Mouse (Mus musculus) mesoderm, embryonic 11.5 days (tissue): Measurements from ENCODE around the gene Mecp2.
"Not testable (repeated sequence)": the region's sequence is repeated elsewhere in the genome, so short reads cannot be mapped to it uniquely, and the experiment has no call there.

ENCODE experiments used
- DNase-seq: peaks from one replicate; pipeline ENCODE4 v3.0.0-alpha.2; 2012; ENCODE audit warnings: low read depth, low spot score

Mecp2 gene

DNA sequence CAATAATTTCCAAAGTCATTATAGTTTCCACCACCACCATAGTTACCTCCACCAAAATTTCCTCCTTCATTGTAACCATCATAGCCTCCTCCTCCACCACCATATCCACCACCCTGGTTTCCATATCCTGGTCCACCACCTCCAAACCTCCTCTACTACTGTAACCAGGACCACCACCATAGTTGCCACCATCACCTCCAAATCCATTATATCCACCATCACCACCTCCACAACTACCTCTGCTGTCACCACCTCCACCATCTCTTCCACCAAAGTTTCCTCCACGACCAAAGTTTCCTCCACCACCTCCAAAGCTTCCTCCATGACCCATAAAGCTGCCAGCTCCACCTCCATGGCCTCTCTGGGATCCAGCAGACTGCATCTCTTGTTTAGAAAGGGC lies at the start of gene Mecp2:
Gene Mecp2 (minus strand): TSS at position 101 of the 400 bp plus-strand sequence.
- DNase-seq, result not testable (repeated sequence)

DNA sequence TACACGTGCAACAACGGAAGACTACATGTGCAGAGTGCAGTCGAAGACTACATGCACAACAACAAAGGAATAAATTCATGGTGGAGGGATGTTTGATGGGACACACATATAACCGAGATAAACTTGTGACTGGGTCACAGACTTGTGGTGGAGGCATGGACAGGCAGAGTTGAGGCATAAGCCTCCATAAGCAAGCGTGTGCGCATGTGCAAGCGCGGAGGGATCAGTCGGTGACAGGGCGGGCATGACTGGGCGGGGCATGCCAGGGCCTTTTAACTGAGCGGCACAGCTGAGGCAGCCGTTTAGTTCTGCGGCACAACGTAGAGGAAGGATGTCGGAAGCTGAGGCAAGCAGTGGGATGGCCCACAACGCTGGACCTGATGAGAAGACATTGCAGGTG lies 41.8 kb upstream of the Mecp2 start, which contains the start of gene Tktl1:
Gene Tktl1 (plus strand): TSS at position 301 of the 400 bp plus-strand sequence.
- DNase-seq, result no peak

DNA sequence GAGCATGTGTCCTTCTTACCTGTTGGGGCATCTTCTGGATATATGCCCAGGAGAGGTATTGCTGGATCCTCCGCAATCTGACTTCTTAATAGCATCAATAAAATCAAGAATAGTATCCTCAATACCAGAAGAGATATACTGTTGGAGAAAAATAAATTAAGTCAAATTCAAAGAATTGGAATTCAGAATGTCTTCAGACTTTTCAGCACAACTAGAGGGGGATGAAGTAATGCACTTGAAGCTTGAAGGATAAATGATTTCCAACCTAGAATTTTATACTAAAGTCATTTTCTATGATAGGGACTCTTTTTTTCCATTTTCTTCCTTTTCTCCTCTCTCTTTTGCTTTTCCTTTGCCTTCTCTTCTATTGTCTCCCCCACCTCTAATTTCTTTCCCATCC lies 32.6 kb upstream of the Mecp2 start, which contains the start of gene Tex28:
Gene Tex28 (minus strand): TSS at position 101 of the 400 bp plus-strand sequence.
- no peak for DNase-seq

DNA sequence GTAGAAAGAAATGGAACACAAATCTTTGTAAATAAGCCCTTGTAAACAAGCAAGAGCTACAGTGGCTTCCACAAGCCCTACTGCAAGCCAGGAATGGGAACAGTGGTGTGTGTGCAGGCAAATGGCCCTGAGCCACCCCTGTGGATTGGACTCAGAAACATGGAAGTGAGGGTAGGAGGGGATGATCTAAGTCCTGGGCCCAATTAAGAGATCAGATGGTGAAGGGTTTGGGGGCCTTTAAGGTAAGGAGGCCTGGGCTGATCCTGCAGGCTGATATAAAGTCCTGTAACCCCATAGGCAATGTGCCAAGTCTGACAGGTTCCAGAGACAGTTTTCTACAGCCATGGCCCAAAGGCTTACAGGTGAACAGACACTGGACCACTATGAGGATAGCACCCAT lies 8.0 kb downstream of the Mecp2 start, which contains the start of gene Opn1mw:
Gene Opn1mw (plus strand): TSS at position 301 of the 400 bp plus-strand sequence.
- no peak for DNase-seq

DNA sequence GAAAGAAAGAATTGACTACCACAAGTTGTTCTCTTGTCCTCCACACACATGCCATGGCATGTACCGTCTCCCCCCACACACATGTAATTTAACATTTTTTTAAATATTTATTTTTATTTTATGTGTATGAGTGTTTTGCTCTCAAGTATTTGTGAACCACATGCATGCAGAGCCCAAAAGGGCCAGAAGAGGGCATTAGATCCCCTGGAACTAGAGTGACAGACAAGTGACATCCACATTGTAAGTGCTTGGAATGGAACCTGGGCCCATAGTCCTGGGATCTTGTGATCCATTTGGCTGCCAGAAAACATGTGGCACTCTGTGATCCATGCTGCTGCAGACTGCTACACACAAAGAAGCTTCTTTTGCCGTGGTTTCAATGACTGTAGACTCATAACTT lies 10.2 kb downstream of the Mecp2 start:
- DNase-seq, result no peak

DNA sequence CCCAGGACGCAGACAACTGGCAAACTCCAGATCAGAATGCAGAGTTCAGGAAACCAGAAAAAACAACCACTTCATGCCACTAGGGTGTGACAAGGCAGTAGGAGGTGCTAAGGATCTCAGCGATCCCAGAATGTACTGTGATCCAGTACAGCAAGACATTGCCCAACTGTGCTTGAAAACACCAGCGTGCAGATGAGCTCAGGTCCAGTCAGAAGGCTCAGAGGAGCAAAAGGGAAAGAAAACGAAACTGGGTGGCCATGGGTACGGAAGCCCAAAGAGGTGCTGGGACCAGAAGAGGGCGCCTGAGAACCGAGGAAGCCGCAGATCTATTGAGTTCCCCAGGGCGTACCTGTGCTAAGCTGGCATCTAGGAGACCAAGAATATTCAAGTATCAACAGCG lies 19.7 kb downstream of the Mecp2 start:
- DNase-seq, result no peak

DNA sequence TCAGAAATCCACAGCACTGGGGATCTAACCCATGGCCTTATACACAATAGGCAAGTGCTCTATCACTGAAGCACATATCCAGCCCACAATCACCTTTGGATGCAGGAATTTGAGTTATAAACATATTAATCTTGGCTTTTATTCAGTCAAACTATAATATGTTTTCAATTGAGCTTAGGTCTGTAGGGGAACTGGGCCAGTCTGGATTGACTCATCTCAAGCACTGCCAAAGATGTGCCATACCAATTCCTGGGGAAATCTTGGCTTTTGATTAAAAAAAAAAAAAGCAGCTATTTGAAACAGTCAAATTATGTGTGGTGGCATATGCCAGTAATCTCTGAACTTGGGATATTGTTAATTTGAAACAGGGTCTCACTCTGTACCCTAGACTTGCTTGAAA lies 21.1 kb downstream of the Mecp2 start:
- DNase-seq, result no peak

DNA sequence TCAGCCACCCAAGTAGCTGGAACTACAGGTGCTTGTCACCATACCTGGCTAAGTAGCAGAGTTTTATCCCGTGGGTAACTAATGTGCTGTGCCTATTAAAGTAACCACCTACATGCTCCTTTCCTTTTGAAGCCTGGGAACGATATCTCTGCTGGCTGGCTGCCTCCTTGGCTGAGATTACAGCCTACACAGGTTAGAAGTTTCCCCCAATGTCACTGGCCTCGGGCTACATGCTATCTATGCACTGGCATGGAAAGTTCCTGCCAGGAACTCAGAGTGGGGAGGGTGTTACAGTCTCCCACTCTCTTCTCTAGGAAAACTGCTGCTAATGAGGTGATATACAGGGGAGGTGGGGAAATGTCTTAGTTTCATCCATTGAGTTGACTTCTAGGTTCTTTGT lies 26.4 kb downstream of the Mecp2 start:
- no peak for DNase-seq

DNA sequence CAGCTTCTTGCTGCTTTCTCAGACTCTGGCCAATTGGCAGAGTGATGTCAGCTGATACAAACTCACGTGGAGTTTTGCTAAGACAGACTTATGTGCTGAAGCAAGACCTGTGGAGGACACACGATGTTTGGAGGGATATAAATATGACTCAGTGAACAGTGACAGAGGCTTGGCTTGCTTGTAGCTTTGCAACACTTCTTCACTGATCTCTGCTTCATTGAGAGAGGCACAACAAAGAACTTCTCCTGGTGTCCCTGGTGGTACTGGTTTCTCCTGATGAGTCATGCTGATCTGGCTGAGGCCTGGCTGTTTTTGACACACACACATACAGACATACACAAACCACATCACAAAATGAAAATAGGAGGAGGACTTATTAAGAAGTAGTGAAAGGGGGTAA lies 29.2 kb downstream of the Mecp2 start:
- no peak for DNase-seq

DNA sequence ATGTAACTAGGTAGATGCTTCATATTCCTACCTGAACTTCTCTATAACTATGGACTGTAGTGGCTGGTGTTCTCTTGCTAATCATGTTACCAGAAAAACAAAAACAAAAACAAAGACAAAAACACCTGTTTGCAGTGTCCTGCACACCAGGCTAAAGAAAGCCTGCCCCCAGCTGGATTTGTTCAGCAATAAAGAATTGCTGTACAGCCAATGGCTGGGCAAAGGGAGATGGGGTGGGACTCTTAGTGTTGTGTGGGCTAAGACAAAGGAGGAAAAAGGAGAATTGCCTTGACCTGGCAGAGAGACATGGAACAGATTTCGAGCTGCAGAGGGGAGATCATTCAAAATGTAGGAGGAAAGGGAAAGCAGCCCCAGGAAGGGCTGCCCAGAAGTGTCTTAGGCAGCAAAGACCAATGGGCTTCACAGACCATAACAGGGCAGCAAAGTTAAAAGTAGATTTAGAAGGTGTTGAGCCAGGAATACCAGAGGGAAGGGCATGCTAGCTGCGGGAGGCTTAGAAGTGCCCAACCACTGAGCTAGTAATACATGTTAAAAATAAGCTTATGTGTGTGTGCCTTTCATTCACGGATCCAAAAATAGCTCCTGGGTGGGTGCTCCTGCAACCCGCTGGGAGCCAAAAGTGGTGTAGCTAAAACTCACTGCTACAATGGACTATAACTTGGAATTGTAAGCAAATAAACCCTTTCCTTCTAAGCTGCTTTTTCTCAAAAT lies 31.5 kb downstream of the Mecp2 start:
- no peak for DNase-seq

DNA sequence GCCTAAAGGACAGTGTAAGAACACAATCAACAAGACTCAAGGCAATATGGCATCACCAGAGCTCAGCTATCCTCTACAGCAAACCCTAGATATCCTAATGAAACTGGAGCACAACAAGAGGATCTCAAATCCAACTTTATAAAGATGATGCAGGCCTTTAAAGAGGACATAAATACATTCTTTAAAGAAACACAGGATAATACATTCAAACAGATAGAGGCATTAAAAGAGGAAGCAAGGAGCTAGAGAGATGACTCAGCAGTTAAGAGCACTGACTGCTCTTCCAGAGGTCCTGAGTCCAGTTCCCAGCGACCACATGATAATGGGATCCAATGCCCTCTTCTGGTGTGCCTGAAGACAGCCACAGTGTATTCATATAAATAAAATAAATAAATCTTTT lies 40.0 kb downstream of the Mecp2 start:
- no peak for DNase-seq

DNA sequence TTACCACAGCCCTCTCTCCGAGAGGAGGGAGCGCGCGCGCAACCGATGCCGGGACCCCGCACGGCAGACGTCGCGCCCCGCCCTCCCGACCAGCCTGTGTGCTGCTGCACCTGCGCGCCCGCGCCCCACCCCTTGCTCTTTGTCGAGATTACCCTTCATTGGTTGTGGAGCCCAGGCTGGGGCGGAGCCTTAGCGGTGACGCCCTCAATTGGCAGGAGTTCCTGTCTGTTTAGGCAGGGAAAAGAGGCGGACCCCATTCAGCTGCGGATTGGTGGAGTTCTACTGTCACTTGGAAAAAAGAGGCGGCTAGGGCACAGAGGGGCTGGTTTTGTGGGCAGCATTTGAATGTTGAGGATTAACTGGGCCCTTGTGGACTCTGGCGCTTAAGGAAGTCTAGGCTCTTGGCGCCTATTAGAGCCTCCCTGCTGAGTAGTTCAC lies 49.5 kb downstream of the Mecp2 start:
- peak; percentile 96 for DNase-seq

DNA sequence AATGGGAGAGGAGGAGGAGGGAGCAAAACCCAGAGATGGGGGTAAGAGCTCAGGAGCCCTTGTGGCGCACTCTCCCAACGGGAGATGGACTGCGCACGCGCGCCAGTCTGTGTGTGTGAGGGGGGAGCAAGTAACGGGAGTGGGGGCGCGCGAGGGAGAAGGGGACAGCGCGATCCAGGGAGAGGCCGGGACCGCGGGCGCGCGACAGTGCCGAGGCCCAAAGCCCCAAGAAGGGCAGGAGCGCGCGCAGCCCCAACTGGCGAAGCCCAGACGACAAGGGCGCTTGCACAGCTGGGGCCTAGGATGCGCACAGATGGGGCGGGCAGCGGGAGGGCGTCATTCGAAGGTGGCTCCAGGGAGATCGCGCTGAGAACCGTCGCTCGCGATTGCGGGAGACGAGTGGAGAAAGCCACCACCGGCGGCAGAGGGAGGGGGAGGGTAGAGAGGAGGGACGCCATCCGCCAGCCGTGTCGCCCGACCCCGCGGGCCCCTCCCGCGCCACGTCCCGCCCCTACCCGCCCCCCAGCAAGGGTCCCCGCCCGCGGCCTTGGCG lies 50.1 kb downstream of the Mecp2 start:
- peak; percentile 88 for DNase-seq

DNA sequence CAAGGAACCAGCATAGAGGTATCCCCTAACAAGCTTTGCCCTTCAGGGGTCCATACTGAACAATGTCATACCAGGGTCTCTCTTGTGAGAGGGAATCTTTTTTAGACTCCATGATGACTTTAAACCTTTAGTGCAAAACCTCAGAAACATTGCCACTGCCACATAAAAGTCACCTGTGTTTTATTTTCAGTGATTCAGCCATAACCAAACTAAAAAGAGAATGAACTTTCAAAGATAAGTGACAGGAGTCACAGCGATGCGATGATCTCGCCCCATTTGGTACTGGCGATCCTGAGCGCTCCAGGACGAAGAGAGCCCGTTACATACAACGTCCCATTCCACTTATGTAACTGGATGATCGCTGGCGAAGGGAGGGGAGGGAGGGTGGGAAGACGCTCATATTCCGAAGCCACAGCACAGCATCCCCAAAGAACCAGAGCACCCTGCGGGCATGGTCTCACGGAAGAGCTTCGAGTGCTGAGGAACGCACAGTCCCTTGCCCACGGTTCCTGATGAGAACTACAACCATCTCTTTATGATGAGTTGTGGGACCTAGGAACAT lies 50.8 kb downstream of the Mecp2 start:
- DNase-seq, result no peak

DNA sequence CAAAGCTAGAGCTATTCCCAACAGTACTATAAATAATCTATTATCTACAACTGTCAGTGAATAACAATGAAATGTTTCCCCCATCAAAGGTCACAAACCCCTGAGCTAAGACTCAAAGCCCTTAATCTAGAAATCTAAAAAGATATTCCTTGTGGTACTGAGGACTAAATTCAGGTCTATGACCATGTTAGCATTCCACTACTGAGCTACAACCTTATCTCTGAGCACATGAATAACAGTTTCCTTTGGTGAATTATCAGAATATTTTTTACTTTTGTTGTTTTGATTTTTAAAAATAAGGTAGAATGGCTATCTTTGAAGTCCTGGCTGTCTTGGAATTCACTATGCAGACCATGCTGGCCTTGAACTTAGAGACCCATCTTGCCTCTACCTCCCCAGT lies 64.4 kb downstream of the Mecp2 start:
- DNase-seq, result no peak

DNA sequence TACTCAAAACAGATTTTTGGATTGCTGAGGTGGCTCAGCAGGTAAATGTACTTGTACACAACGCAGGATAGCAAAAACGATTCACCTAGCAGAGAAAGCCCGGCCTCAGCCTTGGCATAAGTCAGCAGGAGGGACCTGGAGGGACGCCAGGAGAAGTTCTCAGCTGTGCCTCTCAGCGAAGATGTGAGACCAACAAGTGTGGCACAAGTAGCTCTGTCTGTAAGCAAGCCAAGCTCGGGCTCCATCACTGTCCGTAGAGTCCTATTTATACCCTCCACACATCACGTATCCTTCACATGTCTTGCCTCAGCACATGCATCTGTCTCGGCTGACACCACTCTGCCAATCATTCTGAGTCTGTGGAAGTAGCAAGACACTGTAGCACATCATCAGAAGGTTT lies 67.3 kb downstream of the Mecp2 start:
- DNase-seq, result no peak

DNA sequence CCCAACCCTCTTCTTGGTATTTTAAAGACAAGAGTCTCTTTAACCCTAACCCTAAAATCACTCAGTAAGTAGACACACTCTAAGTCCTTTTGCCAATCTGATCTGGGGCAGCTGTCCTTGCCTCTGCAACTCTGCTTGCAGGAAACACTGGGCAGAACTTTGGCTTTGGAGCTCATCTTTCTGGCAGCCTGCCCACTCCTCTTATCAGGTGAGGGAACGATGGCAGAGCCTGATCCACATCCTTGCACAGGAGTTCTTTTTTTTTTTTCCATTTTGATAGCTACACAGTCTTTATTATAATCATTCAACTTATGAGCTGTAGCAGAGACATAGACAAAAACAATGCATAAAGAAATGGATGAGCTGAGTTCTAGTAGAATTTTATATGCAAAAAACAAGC lies 90.1 kb downstream of the Mecp2 start:
- DNase-seq, result no peak

DNA sequence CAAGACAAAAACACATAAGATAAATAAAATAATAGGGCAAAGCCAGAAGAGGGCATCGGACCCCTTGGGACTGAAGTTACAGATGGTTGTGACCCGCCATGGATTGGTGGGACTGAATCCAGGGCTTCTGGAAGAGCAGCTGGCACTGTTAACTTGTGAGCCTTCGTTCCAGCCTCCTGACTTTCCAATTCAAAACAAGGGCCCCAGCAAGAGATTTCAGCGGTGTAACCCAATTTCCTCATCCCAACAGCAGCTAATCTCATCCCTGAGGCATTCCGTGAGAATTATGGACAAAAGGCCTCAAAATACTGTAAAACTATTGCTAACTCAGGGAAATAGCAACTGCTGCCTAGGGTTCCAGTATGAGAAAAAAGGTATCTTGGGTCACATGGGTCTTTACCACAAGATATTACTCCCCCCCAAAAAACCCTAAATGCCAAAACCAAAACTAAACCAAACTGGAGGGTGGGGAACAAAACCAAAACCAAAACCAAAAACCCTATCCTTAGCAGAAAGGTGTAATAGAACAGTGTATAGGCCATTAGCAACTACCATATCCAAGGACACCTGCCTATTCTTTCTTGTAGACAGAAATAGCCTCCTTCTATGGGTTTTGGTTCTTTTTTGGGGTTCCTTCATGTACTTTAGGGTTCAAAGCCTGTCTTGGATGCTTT lies 97.3 kb downstream of the Mecp2 start:
- no peak for DNase-seq

DNA sequence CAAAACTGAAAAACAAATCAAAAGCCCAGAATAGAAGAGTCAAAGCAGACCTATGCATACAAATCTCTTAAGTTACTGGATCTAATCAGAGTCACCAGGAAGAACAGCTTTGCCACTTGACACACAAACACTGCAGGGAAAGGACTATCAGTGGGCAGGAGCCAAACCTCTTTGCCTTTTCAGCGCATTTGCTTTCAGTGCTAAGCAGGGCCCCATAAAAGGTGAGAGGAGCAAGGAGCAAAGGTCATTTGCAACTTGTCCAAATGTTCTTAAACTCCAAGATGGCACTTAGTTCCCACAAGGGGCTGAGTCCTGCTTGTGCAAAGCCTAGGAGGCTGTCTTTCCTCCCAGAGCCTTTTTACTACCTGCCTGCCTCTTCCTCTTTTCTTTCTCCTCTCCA lies 105.2 kb downstream of the Mecp2 start:
- no peak for DNase-seq

DNA sequence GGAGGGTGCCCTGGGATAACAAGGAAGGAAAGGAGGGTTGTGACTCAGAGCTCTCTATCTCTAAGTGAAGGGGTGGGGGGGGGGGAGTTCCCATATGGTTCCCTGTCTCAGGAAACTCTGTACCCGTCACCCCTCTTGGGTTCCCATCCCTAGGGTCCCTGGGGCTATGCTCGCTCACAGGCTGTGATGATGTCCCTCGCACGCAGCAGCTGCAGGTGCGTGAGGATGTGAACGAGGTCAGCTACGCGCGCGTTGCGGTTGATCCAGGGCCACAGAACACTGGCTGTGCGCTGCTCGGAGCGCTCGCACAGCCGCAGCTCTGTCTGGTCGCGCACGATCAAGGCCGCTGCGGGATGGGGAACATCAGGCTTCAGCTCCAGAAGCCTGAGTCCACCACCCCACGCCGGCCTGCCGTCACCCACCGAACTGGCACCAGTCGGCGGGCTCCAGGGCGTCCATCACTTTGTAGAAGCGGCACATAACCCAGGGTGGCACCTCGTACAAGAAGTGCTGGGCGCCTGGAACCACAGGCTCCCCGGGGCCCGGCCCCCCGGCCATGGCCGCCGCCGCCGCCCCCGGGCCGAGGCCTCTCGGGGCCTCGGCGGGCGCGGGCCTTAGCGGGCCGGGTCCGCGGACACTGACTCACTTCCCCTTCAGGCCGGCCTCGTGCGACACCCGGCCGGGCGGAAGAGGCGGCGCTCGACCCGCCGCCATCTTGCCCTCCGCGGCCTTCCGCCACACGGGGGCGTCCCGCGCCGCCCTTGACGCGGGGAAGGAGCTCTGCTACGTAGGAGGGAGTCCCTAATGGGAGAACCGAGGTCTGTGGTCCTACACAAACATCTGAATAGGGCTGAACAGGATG lies 111.7 kb downstream of the Mecp2 start, which contains the start of gene Irak1:
Gene Irak1 (minus strand): TSS at position 731 of the 862 bp plus-strand sequence.
- peak; percentile 81 for DNase-seq

DNA sequence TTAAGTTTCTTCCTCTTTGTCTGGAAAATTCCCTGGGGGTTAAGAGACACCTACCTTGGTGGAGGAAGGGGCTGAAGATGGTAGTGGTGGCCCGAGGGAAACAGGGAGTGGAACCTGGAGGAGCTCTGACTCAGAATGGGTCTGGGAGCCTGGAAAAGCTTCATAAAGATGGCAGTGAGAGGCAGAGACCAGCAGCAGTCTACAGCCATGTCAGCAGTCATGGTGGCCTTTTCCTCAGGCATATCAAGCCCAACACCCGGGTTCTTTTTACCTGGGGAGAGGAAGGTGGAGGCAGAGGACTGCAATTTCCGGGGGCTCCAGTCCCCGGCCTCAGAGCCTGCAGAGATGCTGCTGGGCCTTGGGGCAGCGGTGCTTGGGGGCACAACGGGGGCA lies 112.4 kb downstream of the Mecp2 start:
- DNase-seq, result no peak
